Mouse (Mus musculus): ENCODE results near the gene Avpi1. TPM values are rescaled to one million over a fixed set of nuclear protein-coding genes. Genes with fewer than 3 reads are reported as not detected.
A peak's percentile ranks its signal among the peaks of the same experiment; 100 is the strongest.

The Avpi1 gene
- polyA plus RNA-seq (2016; fragmentation: Nextera tagmentation; extraction: Ambion mirVana), result 23.5 and 24.5 TPM in 2 replicates

DNA sequence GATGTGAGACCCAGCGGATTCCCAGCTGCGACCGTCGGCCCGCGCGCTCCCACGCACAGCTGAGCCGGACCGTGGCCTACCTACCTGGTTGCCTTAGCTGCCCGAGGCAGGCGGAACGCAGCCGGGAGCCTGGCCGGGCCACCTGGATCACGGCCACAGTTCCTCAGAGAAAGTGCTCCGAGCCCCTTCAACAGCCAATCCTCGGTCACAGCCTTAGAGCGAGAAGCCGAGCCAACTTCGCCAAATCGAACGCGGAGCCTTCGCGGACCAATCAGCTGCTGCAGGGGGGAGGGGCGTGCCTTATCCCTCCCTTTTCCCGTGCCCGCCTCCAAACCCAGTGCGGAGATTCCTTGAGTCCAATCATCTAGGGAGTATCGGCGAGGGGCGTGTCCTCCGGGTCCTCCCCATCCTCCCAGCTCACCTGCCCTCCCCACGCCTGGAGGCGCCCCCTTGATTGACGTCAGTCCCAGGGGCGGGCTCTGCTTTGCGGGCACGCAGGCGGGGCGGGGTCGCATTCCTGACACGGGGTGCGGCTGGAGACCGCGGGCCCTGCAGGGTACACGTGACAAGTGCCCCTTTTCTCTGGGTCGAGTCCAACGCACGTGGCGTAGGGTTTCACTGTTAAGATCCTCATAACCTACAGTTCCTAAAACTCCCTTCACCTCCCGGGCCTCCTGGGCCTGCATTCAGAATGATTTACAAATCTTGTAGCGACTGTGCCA, at the start of gene Avpi1:
TSS of gene Avpi1 (minus strand) at position 273 of the 722 bp plus-strand sequence.
- Histone ChIP-seq H3K36me3 (replicated peaks) (peaks cover 13% of the 10 kb centered on the region), H3K27ac (replicated peaks) (peak within 1 kb of the TSS; percentile 87), H3K9me3 (no peaks in the 10 kb centered on the region), H3K27me3 (replicated peaks; ENCODE audit: low read depth, poor library complexity, severe bottlenecking) (0 out of 2 replicates have a peak, but pooled peaks cover 7% of the 10 kb centered on the region), H3K4me3 (peak within 1 kb of the TSS; percentile 77), H3K4me1 (peaks cover 31% of the 10 kb centered on the region)
- peak; percentile 99 for DNase-seq (ENCODE audit: low spot score)
- WGBS, result under 1% methylated on average over 54 of the region's 54 CpGs

- no peak overlapping the region for H3K4me3 ChIP-seq
- H3K27ac ChIP-seq (replicated peaks), result no peak overlapping the region
- no peaks in the 10 kb centered on the region for H3K9me3 ChIP-seq
- peaks cover 35% of the 10 kb centered on the region for H3K36me3 ChIP-seq (replicated peaks)
- 91% methylated on average over 2 of the region's 2 CpGs for WGBS
- H3K27me3 ChIP-seq (replicated peaks; ENCODE audit: low read depth, poor library complexity, severe bottlenecking), result no peaks in the 10 kb centered on the region
- DNase-seq (ENCODE audit: low spot score), result no peak
- no peaks in the 10 kb centered on the region for H3K4me1 ChIP-seq
Observed at GRCm38 (mm10) chr19:42177461-42177860, 48.6 kb upstream of the Avpi1 start.

- Histone ChIP-seq H3K4me1 (peaks cover 2% of the 10 kb centered on the region), H3K36me3 (replicated peaks) (peaks cover 31% of the 10 kb centered on the region), H3K27ac (replicated peaks) (no peak overlapping the region), H3K4me3 (no peak overlapping the region), H3K27me3 (replicated peaks; ENCODE audit: low read depth, poor library complexity, severe bottlenecking) (no peaks in the 10 kb centered on the region), H3K9me3 (no peaks in the 10 kb centered on the region)
- no peak for DNase-seq (ENCODE audit: low spot score)
- WGBS, result 75% methylated on average over 7 of the region's 7 CpGs
Observed at GRCm38 (mm10) chr19:42176841-42177240, 48.0 kb upstream of the Avpi1 start.

DNA sequence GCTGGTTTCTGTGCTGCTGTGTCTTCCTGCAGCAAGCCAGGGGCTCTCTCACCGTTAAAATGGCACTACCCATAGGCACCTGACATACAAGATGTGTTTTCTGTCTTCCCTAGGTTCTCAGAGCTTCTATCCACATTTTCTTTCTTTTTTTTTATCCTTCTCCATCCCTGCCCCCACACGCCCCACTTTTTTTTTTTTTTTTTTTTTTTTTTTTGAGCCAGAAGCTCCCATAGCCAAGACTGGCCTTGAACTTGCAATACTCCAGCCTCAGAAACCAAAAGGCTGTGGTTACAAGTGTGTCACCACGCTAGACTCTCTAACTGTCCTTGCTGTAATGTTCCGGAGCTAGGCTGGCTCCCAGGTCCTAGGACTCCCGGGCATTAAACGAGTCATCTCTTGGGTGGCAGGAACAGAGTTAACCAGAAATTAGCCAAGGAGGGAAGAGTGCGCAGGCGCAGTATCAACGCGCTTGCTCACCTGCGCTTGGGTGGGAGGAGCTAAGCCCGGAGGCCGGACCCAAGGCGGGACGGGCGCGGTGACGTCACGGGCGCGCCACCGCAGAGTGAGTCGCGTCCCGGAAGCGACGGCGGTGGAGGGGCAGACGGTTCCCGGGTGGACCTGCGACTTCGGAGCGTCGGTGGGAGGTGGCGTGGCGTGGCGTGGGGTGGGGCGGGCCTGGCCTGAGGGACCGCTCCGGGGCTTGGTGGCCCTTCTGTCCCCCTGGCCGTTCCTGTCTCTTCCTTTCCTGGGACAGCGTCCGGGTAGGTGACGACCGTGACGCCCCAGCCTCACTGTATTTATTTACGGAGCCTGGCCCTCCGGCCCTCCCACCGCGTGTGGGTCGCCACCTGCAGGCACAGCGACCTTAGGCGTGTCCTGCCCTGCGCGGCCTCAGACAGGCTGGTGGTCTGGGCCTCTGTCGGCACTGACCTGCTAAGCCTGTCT, 41.4 kb upstream of the Avpi1 start:
- DNase-seq (ENCODE audit: low spot score), result peak; percentile 93
- Histone ChIP-seq H3K9me3 (no peaks in the 10 kb centered on the region), H3K27ac (replicated peaks) (peak overlapping the region; percentile 83), H3K36me3 (replicated peaks) (no peaks in the 10 kb centered on the region), H3K27me3 (replicated peaks; ENCODE audit: low read depth, poor library complexity, severe bottlenecking) (peaks cover 32% of the 10 kb centered on the region), H3K4me1 (peaks cover 21% of the 10 kb centered on the region), H3K4me3 (peak overlapping the region; percentile 99)
- 2% methylated on average over 56 of the region's 56 CpGs for WGBS

DNA sequence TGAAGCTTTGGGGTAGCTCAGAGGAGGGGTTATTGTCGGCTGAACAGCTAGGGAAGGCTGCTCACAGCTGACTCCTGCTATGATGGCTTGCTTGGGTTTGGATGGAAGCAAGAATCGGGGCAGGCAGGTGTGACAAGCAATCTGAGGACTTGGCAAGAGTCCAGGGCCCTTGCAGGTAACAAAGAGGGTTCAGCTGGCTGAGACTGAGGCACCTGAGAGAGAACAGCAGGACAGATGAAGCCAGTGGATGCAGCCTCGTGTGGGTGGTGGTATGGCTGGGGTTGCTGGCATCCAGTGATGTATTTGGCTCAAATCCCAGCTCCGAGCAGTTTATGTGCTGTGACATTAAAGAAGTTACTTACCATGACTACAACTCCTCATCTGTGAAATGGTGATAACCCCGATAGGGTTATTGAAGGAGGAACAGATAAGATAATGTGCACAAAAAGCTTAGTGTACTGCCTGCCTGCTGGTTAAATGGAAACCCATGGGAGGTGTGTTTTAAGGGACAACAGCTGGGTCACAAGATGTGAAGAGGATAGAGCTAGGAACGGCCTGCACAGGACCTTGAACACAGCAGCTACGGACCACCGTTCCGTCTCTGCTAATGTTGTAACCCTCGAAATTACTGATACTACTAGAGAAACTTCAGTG, 40.6 kb upstream of the Avpi1 start:
- 79% methylated on average over 10 of the region's 10 CpGs for WGBS
- no peak overlapping the region; the same call in 1 of the 2 replicates for H3K4me3 ChIP-seq
- H3K27me3 ChIP-seq (replicated peaks; ENCODE audit: low read depth, poor library complexity, severe bottlenecking), result peaks cover 38% of the 10 kb centered on the region

GRCm38 (mm10) chr19:42167489-42167888, 38.6 kb upstream of the Avpi1 start:
- H3K36me3 ChIP-seq (replicated peaks), result no peaks in the 10 kb centered on the region
- DNase-seq (ENCODE audit: low spot score), result no peak
- H3K4me1 ChIP-seq, result peaks cover 21% of the 10 kb centered on the region
- no peak overlapping the region for H3K27ac ChIP-seq (replicated peaks)
- H3K27me3 ChIP-seq (replicated peaks; ENCODE audit: low read depth, poor library complexity, severe bottlenecking), result peaks cover 38% of the 10 kb centered on the region
- no peak overlapping the region for H3K4me3 ChIP-seq
- 66% methylated on average over 9 of the region's 9 CpGs for WGBS
- H3K9me3 ChIP-seq, result no peaks in the 10 kb centered on the region

More for the DNA sequence above, 40.6 kb upstream of the Avpi1 start:
- Histone ChIP-seq H3K9me3 (no peaks in the 10 kb centered on the region), H3K36me3 (replicated peaks) (no peaks in the 10 kb centered on the region), H3K4me1 (peaks cover 21% of the 10 kb centered on the region), H3K27ac (replicated peaks) (no peak overlapping the region)
- no peak for DNase-seq (ENCODE audit: low spot score)

DNA sequence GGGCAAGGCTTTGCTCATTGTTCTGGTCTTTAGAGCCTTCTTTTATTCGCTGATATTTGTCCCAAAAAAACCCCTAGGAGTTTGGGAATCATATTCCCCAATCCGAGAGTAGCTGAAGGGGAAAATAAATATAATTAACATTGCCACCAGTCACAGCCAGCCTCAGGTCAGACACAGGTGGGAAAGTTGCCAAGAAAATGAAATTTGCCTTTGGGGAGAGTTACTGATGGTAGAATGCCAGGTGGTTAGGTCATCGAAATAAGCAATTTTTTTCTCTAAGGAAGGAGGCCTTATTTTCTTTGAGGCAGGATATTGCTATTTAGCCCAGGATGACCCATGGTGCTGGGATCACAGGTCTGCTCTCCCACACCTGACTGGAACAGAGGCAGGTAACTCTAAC, 37.9 kb upstream of the Avpi1 start:
- no peak for DNase-seq (ENCODE audit: low spot score)
- 55% methylated on average over 3 of the region's 3 CpGs for WGBS
- peaks cover 38% of the 10 kb centered on the region for H3K27me3 ChIP-seq (replicated peaks; ENCODE audit: low read depth, poor library complexity, severe bottlenecking)

GRCm38 (mm10) chr19:42166130-42166529, 37.3 kb upstream of the Avpi1 start:
- H3K4me1 ChIP-seq, result peaks cover 11% of the 10 kb centered on the region
- DNase-seq (ENCODE audit: low spot score), result peak; percentile 87
- WGBS, result 5% methylated on average over 12 of the region's 12 CpGs
- H3K27ac ChIP-seq (replicated peaks), result 0 out of 2 replicates have a peak overlapping the region, but pooled peaks have one; percentile 27
- no peaks in the 10 kb centered on the region for H3K36me3 ChIP-seq (replicated peaks)
- 0 out of 2 replicates have a peak overlapping the region, but pooled peaks have one; percentile 16 for H3K4me3 ChIP-seq
- peaks cover 38% of the 10 kb centered on the region for H3K27me3 ChIP-seq (replicated peaks; ENCODE audit: low read depth, poor library complexity, severe bottlenecking)
- no peaks in the 10 kb centered on the region for H3K9me3 ChIP-seq

More for the DNA sequence above, 37.9 kb upstream of the Avpi1 start:
- no peak overlapping the region for H3K27ac ChIP-seq (replicated peaks)
- no peaks in the 10 kb centered on the region for H3K9me3 ChIP-seq
- H3K36me3 ChIP-seq (replicated peaks), result no peaks in the 10 kb centered on the region
- peaks cover 18% of the 10 kb centered on the region for H3K4me1 ChIP-seq
- no peak overlapping the region for H3K4me3 ChIP-seq

GRCm38 (mm10) chr19:42164188-42164587, 35.3 kb upstream of the Avpi1 start:
- DNase-seq (ENCODE audit: low spot score), result no peak
- H3K27ac ChIP-seq (replicated peaks), result no peak overlapping the region
- H3K4me3 ChIP-seq, result no peak overlapping the region
- 0 out of 2 replicates have a peak, but pooled peaks cover 3% of the 10 kb centered on the region for H3K4me1 ChIP-seq
- no peaks in the 10 kb centered on the region for H3K36me3 ChIP-seq (replicated peaks)
- WGBS, result 75% methylated on average over 7 of the region's 7 CpGs
- H3K9me3 ChIP-seq, result no peaks in the 10 kb centered on the region
- peaks cover 31% of the 10 kb centered on the region for H3K27me3 ChIP-seq (replicated peaks; ENCODE audit: low read depth, poor library complexity, severe bottlenecking)

- Histone ChIP-seq H3K27me3 (replicated peaks; ENCODE audit: low read depth, poor library complexity, severe bottlenecking) (peaks cover 26% of the 10 kb centered on the region), H3K4me1 (peaks cover 3% of the 10 kb centered on the region; the same call in 1 of the 2 replicates), H3K9me3 (no peaks in the 10 kb centered on the region), H3K27ac (replicated peaks) (no peak within 1 kb of the TSS), H3K4me3 (no peak within 1 kb of the TSS), H3K36me3 (replicated peaks) (no peaks in the 10 kb centered on the region)
- WGBS, result 79% methylated on average over 5 of the region's 5 CpGs
- no peak for DNase-seq (ENCODE audit: low spot score)
Observed at GRCm38 (mm10) chr19:42163764-42164163, 34.9 kb upstream of the Avpi1 start, which contains the start of gene Zfyve27. TSS of gene Zfyve27 (plus strand) at chr19:42163951.

- H3K27ac ChIP-seq (replicated peaks), result peak overlapping the region; percentile 65
- no peaks in the 10 kb centered on the region for H3K9me3 ChIP-seq
- no peak overlapping the region for H3K4me3 ChIP-seq
- no peaks in the 10 kb centered on the region for H3K27me3 ChIP-seq (replicated peaks; ENCODE audit: low read depth, poor library complexity, severe bottlenecking)
- peaks cover 11% of the 10 kb centered on the region for H3K4me1 ChIP-seq
- no peak for DNase-seq (ENCODE audit: low spot score)
- WGBS, result 49% methylated on average over 13 of the region's 13 CpGs
- no peaks in the 10 kb centered on the region for H3K36me3 ChIP-seq (replicated peaks)
Observed at GRCm38 (mm10) chr19:42158246-42159017, 29.6 kb upstream of the Avpi1 start.
